Mouse (Mus musculus): Measurements from ENCODE around the gene Zfp428. TPM values are rescaled to one million over a fixed set of nuclear protein-coding genes. Genes with fewer than 3 reads are reported as not detected.

Zfp428 gene
- polyA plus RNA-seq, 1 experiment: 15.7 TPM

GRCm38 (mm10) chr7:24538701-24539100 is 31.9 kb downstream of the Zfp428 start:
- H3K36me3 ChIP-seq (ENCODE audit: control insufficient read depth, insufficient read depth, low read length): peaks cover 9% of the 10 kb centered on the region
- H3K4me3 ChIP-seq (ENCODE audit: low read depth, low read length): no peak overlapping the region
- 78% methylated on average over 5 of the region's 5 CpGs for WGBS
- TF ChIP-seq CTCF (IDR thresholded peaks at IDR 0.05; ENCODE audit: extremely low read depth, insufficient read length, insufficient replicate concordance, low read depth, low read length): no peak
- no peak for TF ChIP-seq POLR2A (IDR thresholded peaks at IDR 0.05; ENCODE audit: low read depth, low read length)
- H3K4me1 ChIP-seq (ENCODE audit: control insufficient read depth, insufficient read depth, insufficient read length, low read length): no peaks in the 10 kb centered on the region; the same call in 1 of the 2 replicates
- no peak overlapping the region for H3K27ac ChIP-seq (ENCODE audit: insufficient read depth, low read depth, low read length)
- no peaks in the 10 kb centered on the region for H3K27me3 ChIP-seq (ENCODE audit: control insufficient read depth, insufficient read depth, low read length)

GRCm38 (mm10) chr7:24539686-24540085 is 32.9 kb downstream of the Zfp428 start:
- Histone ChIP-seq H3K27ac (ENCODE audit: insufficient read depth, low read depth, low read length) (no peak overlapping the region), H3K4me1 (ENCODE audit: control insufficient read depth, insufficient read depth, insufficient read length, low read length) (no peaks in the 10 kb centered on the region), H3K4me3 (ENCODE audit: low read depth, low read length) (no peak overlapping the region), H3K27me3 (ENCODE audit: control insufficient read depth, insufficient read depth, low read length) (no peaks in the 10 kb centered on the region), H3K36me3 (ENCODE audit: control insufficient read depth, insufficient read depth, low read length) (peaks cover 2% of the 10 kb centered on the region; the same call in 1 of the 2 replicates)
- WGBS: 64% methylated on average over 4 of the region's 4 CpGs
- no peak for TF ChIP-seq CTCF (IDR thresholded peaks at IDR 0.05; ENCODE audit: extremely low read depth, insufficient read length, insufficient replicate concordance, low read depth, low read length)
- TF ChIP-seq POLR2A (IDR thresholded peaks at IDR 0.05; ENCODE audit: low read depth, low read length): no peak

- no peaks in the 10 kb centered on the region for H3K36me3 ChIP-seq (ENCODE audit: control insufficient read depth, insufficient read depth, low read length)
- H3K27me3 ChIP-seq (ENCODE audit: control insufficient read depth, insufficient read depth, low read length): no peaks in the 10 kb centered on the region
- H3K27ac ChIP-seq (ENCODE audit: insufficient read depth, low read depth, low read length): no peak overlapping the region
- TF ChIP-seq CTCF (IDR thresholded peaks at IDR 0.05; ENCODE audit: extremely low read depth, insufficient read length, insufficient replicate concordance, low read depth, low read length) (no peak), POLR2A (IDR thresholded peaks at IDR 0.05; ENCODE audit: low read depth, low read length) (no peak)
- no peak overlapping the region for H3K4me3 ChIP-seq (ENCODE audit: low read depth, low read length)
- WGBS: 80% methylated on average over 2 of the region's 2 CpGs
- H3K4me1 ChIP-seq (ENCODE audit: control insufficient read depth, insufficient read depth, insufficient read length, low read length): peaks cover 3% of the 10 kb centered on the region
Measured at GRCm38 (mm10) chr7:24544506-24544905, 37.7 kb downstream of the Zfp428 start.

GRCm38 (mm10) chr7:24546068-24546614 is 39.3 kb downstream of the Zfp428 start, which contains the start of the genes Pinlyp and Xrcc1:
Gene Pinlyp, minus strand, starts transcription at chr7:24546118.
Gene Xrcc1, plus strand, starts transcription at chr7:24546289.
- Histone ChIP-seq H3K4me1 (ENCODE audit: control insufficient read depth, insufficient read depth, insufficient read length, low read length) (peaks cover 3% of the 10 kb centered on the region), H3K27ac (ENCODE audit: insufficient read depth, low read depth, low read length) (peak within 1 kb of the TSS; percentile 64), H3K27me3 (ENCODE audit: control insufficient read depth, insufficient read depth, low read length) (no peaks in the 10 kb centered on the region), H3K36me3 (ENCODE audit: control insufficient read depth, insufficient read depth, low read length) (no peaks in the 10 kb centered on the region), H3K4me3 (ENCODE audit: low read depth, low read length) (peak within 1 kb of the TSS; percentile 85)
- TF ChIP-seq CTCF (IDR thresholded peaks at IDR 0.05; ENCODE audit: extremely low read depth, insufficient read length, insufficient replicate concordance, low read depth, low read length) (no peak), POLR2A (IDR thresholded peaks at IDR 0.05; ENCODE audit: low read depth, low read length) (no peak)
- 30% methylated on average over 13 of the region's 13 CpGs for WGBS

- Histone ChIP-seq H3K4me1 (ENCODE audit: control insufficient read depth, insufficient read depth, insufficient read length, low read length) (peaks cover 3% of the 10 kb centered on the region), H3K27ac (ENCODE audit: insufficient read depth, low read depth, low read length) (peak overlapping the region; percentile 64), H3K27me3 (ENCODE audit: control insufficient read depth, insufficient read depth, low read length) (no peaks in the 10 kb centered on the region), H3K36me3 (ENCODE audit: control insufficient read depth, insufficient read depth, low read length) (no peaks in the 10 kb centered on the region), H3K4me3 (ENCODE audit: low read depth, low read length) (peak overlapping the region; percentile 85)
- WGBS: under 1% methylated on average over 57 of the region's 57 CpGs
- TF ChIP-seq POLR2A (IDR thresholded peaks at IDR 0.05; ENCODE audit: low read depth, low read length): peak; percentile 36; the same call in 1 of the 2 replicates
- no peak for TF ChIP-seq CTCF (IDR thresholded peaks at IDR 0.05; ENCODE audit: extremely low read depth, insufficient read length, insufficient replicate concordance, low read depth, low read length)
Measured at GRCm38 (mm10) chr7:24546634-24547389, 40.0 kb downstream of the Zfp428 start.

GRCm38 (mm10) chr7:24547534-24548036 is 40.8 kb downstream of the Zfp428 start:
- H3K27me3 ChIP-seq (ENCODE audit: control insufficient read depth, insufficient read depth, low read length): no peaks in the 10 kb centered on the region
- peak overlapping the region; percentile 85 for H3K4me3 ChIP-seq (ENCODE audit: low read depth, low read length)
- 22% methylated on average over 13 of the region's 13 CpGs for WGBS
- H3K4me1 ChIP-seq (ENCODE audit: control insufficient read depth, insufficient read depth, insufficient read length, low read length): peaks cover 3% of the 10 kb centered on the region
- H3K27ac ChIP-seq (ENCODE audit: insufficient read depth, low read depth, low read length): no peak overlapping the region
- TF ChIP-seq POLR2A (IDR thresholded peaks at IDR 0.05; ENCODE audit: low read depth, low read length): no peak
- TF ChIP-seq CTCF (IDR thresholded peaks at IDR 0.05; ENCODE audit: extremely low read depth, insufficient read length, insufficient replicate concordance, low read depth, low read length): no peak
- H3K36me3 ChIP-seq (ENCODE audit: control insufficient read depth, insufficient read depth, low read length): no peaks in the 10 kb centered on the region; the same call in 1 of the 2 replicates
